Mouse (Mus musculus): ENCODE measurements around the gene Ces2h.
"Not testable (repeated sequence)": the region's sequence is repeated elsewhere in the genome, so short reads cannot be mapped to it uniquely, and the experiment has no call there.

Ces2h gene

GRCm38 (mm10) chr8:105000586-105000985 lies at the start of gene Ces2h:
Gene Ces2h (plus strand): TSS chr8:105000853.
- no peak for DNase-seq

- DNase-seq = no peak
These were observed 39.1 kb upstream of the Ces2h start, which contains the start of gene Ces2g for GRCm38 (mm10) chr8:104961537-104961961. Gene Ces2g (plus strand): TSS chr8:104961718.

DNA sequence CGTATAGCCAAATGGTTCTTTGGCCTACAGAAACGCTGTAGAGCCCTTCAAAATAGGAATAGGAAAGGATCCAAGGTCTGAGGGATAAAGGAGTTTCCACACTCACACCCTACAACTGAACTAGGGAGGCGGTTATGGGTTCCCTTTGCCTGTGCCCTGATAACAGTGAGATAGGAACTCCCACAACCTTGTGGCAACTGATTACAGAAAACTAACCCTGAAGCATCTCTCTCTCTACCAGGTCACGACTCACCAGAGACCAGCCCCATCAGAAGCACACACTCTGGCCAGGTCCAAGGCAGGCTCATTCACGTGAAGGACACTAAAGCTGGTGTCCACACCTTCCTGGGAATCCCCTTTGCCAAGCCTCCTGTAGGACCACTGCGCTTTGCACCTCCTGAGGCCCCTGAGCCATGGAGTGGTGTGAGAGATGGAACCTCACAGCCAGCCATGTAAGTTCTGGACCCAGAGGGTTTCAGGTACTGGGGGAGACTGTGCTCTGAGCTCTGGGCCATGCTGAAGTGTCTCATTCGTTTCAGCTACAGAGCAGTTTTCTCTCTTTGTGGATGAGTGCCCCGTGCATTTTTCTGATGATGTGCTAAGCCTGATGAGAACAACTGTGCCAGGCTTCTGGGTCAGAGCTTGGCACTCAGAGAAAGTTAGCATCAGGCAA lies 38.3 kb upstream of the Ces2h start:
- DNase-seq = no peak

DNA sequence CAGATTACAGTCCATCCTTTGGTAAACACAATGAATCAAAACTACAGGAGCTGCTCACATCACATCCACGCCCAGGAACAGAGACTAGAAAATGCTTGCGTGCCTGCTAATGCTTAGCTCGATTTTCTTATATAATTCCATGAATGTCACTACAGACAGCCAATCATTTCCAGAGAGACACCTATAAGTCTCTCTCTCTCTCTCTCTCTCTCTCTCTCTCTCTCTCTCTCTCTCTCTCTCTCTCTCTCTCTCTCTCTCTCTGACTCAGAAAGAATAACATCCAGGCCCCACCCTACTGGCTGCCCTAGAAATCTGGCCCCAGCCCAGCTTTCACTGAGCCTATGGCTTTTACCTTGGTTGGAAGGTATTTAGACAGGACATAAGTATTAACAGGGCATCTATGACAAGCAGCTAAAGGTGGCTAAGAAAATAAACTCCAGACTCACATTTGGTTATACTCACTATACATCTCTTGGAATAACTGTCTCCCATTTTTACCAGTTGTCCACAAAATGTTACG lies 37.2 kb upstream of the Ces2h start:
- DNase-seq = no peak

GRCm38 (mm10) chr8:104984126-104984525 lies 16.5 kb upstream of the Ces2h start:
- no peak for DNase-seq

- DNase-seq = no peak
These were observed 15.7 kb upstream of the Ces2h start for GRCm38 (mm10) chr8:104984942-104985341.

- DNase-seq = no peak
These were observed 2.5 kb upstream of the Ces2h start for GRCm38 (mm10) chr8:104998191-104998590.

DNA sequence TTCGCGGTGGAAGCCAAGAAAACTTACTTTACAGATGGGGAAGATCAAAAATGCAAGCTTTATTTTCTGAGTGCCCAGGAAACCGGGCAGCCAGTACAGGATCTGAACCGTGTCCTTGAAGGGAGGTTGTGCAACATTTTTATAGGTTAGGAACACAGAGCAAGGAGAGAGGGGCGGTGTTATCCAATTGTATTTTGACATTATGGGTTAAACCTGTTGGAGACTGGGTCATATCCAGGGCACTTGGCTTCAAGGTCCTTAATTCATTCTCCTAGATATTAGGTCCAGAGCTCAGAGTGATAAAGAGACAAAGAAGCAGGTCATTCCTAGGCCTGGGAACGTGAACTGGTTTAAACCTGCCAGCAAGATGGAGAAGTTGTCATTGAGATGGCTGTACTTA lies 1.5 kb upstream of the Ces2h start:
- DNase-seq = no peak

- DNase-seq = no peak
These were observed 9.3 kb downstream of the Ces2h start for GRCm38 (mm10) chr8:105010000-105010399.

GRCm38 (mm10) chr8:105011136-105011535 lies 10.5 kb downstream of the Ces2h start:
- DNase-seq = peak in 1 of 2 experiments; percentile 2

DNA sequence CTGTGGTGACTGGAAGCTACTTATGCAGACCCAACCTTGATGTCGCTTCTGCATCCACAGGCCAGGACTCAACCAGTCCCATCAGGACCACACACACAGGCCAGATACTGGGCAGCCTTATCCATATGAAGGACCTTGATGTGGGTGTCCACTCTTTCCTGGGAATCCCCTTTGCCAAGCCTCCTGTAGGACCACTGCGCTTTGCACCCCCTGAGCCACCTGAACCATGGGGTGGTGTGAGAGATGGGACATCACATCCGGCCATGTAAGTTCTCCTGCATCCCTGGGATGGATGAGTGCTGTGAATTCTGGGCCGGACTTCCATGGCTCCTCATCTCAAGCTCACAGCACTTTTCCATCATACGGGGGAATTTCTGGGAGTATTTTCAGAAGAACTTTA lies 13.7 kb downstream of the Ces2h start:
- no peak for DNase-seq

GRCm38 (mm10) chr8:105021954-105022353 lies 21.3 kb downstream of the Ces2h start:
- DNase-seq = no peak

DNA sequence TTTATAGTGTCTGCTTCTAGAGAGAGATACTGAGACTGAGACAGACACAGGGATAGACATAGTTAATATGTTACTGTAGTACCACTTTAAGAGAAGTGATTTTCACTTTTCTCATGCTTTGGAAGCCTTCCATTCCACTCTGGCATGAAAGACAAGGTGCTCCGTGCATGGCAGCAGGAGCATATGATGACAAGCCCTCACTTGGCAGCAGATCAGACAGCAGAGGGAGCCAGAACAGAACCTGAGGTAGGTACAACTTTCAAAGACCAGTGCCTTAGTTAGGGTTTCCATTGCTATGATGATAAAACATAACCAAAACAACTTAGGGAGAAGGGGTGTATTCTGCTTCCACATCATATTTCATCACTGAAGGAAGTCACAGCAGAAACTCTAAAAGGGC lies 22.4 kb downstream of the Ces2h start:
- no peak for DNase-seq

DNA sequence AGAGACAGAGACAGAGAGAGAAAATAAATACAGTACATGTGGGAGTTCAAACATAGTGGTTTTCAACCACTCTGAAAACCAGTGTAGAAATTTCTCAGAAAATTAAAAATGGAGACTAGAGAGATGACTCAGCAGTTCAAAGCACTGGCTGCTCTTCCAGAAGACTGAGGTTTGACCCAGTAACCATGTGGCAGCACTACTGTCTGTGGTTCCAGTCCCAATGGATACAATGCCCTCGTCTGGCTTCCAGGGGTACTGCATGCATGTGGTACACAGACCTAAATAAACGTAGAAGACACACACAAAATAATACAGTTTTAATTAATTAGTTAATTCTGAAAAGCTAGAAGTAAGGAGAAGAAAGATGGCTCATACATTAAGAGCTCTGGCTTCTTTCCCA lies 24.4 kb downstream of the Ces2h start:
- DNase-seq = peak in 1 of 2 experiments; percentile 4

- no peak for DNase-seq
These were observed 42.9 kb downstream of the Ces2h start for GRCm38 (mm10) chr8:105043510-105043909.

DNA sequence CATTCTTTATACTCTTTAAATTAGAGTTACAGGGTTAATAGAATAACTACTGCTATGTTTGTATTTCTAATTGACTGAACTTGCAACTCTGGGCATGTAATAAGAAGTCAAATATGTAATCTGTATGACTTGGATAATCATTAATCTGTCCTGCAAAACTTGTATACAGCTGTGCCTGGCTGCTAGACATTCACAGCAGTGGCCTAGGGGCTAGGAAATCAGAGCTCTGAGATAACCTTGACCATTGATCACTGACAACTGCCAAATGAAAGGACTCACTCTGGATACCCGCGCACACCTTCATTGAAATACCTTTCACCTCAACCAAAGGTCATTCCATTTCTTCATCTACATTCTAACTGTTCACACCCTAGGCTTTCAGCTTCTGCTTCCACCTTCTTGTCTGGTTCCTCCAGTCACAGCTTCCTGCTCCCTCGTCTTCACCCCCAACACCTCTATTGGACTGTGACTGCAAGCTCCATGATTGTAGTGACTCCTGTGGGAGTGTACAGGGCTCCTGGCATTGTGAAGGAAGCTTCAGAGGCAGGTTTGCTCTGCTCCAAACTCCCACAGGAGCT lies 45.3 kb downstream of the Ces2h start:
- DNase-seq = no peak

- DNase-seq = no peak
These were observed 47.8 kb downstream of the Ces2h start, which contains the start of gene Ces3a for GRCm38 (mm10) chr8:105048371-105048854. Gene Ces3a (plus strand): TSS chr8:105048601.

GRCm38 (mm10) chr8:105056211-105056610 lies 55.6 kb downstream of the Ces2h start:
- DNase-seq = no peak

DNA sequence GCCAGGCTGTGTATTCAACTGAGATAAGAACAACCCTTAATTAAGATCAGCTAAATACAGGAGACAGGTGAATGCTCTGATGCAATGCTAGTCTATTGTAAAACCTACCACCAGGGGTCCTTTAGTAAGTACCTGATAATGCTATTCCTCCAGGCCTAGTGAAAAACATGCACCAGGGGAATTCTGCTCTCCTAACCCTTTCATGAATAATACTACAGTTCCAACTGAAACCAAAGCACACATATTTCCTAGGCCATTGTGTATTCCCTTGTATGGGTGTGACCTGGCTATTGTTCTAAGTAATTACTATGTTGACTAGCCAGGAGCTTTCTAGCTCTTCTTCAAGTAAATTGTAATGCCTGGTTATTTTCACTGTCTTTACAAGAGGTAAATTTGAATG lies 59.4 kb downstream of the Ces2h start:
- no peak for DNase-seq

DNA sequence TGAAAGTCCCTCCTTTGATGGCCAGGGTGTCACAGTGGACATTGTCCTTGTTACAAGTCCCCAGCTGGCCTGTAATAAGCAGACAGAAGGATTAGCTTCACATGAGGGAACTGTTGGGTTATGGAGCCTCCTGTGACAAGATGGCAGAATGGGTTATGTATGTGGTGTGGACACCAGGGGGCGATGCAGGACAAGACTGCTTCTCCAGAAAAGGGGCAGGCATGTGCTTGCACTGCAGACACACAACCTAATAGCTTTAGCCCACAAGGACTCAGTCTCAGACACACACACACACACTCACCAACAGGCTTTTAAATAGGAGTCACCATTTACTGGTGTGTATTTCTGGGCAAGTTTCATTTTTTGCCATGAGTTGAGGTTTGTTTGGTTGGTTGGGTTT lies 66.1 kb downstream of the Ces2h start:
- DNase-seq = peak; percentile 14 to 19

- DNase-seq = not testable (repeated sequence)
These were observed 67.3 kb downstream of the Ces2h start for GRCm38 (mm10) chr8:105067905-105068304.

GRCm38 (mm10) chr8:105068971-105069370 lies 68.3 kb downstream of the Ces2h start:
- no peak for DNase-seq

Measured in B cell, adult 2 months (primary cell).